Mouse (Mus musculus) E14TG2a.4 (cell line): ENCODE measurements around the gene Gan.
A peak's percentile ranks its signal among the peaks of the same experiment; 100 is the strongest.

ENCODE experiments used
- H3K27me3 ChIP-seq: 2 replicates; pipeline ENCODE4 v1.6.1; 2014; ENCODE audit warnings: low read length, control low read depth; ENCODE audit not compliant: insufficient read depth
- H3K36me3 ChIP-seq: 2 replicates; pipeline ENCODE4 v1.6.1; 2014; ENCODE audit warnings: low read length, control low read depth; ENCODE audit not compliant: insufficient read depth
- H3K4me1 ChIP-seq: replicated peaks from 2 replicates; pipeline ENCODE4 v1.6.1; 2014; ENCODE audit warnings: low read depth, low read length, control low read depth
- H3K4me3 ChIP-seq: replicated peaks from 2 replicates; pipeline ENCODE4 v1.5.1; 2014; ENCODE audit warnings: mild to moderate bottlenecking, low read length
- H3K9me3 ChIP-seq: 2 replicates; pipeline ENCODE4 v1.6.1; 2014; ENCODE audit warnings: low read length, control low read depth
- CTCF ChIP-seq: conservative IDR thresholded peaks from 2 replicates; pipeline ENCODE4 v1.5.1; 2014; ENCODE audit warnings: low read length
- NANOG ChIP-seq: IDR thresholded peaks from 2 replicates; pipeline ENCODE4 v1.6.1; 2014; ENCODE audit warnings: borderline replicate concordance, low read length, mixed read lengths
- POU5F1 ChIP-seq: IDR thresholded peaks from 2 replicates; pipeline ENCODE4 v1.6.1; 2014; ENCODE audit warnings: low read length, borderline replicate concordance

The Gan gene

DNA sequence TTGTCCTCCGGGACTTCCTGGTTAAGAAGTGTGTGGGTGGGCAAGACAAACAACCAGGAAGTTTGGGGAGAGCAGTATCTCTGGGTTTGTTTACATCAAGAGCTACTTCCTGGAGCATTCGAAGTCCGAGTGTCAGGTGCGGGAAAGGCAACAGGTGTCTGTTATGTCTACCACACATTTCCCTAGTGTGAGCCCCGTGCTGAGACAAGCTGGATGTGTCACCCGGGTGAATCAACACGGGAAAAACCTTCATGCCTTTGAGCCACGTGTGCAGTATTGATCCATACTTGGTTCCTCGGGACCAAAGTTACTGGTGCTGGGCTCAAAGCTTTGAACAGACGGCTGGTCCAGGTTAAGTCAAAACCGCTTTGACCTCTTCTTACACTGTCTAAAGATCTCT lies 20.6 kb upstream of the Gan start:
- Histone ChIP-seq H3K4me1 (peaks cover 39% of the 10 kb centered on the region), H3K27me3 (peaks cover 86% of the 10 kb centered on the region), H3K9me3 (peaks cover 30% of the 10 kb centered on the region), H3K4me3 (peak overlapping the region; percentile 21; the same call in 1 of the 2 replicates), H3K36me3 (no peaks in the 10 kb centered on the region)
- TF ChIP-seq NANOG (no peak), CTCF (no peak), POU5F1 (no peak)

DNA sequence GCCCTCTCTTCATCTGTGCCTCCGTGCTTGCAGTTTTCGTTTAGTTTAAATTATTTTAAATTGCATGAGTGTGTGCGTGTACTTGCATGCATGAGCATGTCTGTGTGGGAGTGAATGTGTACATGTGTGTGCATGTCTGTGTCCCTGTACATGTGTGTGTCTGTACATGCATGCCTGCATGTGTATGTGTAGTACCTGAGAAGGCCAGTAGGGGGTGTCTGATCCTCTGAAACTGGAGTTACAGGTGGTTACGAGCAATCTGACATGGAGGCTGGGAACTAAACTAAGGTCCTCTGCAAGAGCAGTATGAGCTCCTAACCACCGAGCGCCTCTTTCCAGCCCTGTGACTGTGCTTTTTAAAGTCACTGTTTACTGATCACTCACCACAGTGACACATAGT lies 9.4 kb upstream of the Gan start:
- peaks cover 76% of the 10 kb centered on the region for H3K27me3 ChIP-seq
- no peaks in the 10 kb centered on the region for H3K36me3 ChIP-seq
- H3K9me3 ChIP-seq, result peaks cover 6% of the 10 kb centered on the region
- H3K4me1 ChIP-seq, result no peaks in the 10 kb centered on the region
- no peak for TF ChIP-seq POU5F1
- TF ChIP-seq CTCF, result peak; percentile 64
- H3K4me3 ChIP-seq, result no peak overlapping the region

DNA sequence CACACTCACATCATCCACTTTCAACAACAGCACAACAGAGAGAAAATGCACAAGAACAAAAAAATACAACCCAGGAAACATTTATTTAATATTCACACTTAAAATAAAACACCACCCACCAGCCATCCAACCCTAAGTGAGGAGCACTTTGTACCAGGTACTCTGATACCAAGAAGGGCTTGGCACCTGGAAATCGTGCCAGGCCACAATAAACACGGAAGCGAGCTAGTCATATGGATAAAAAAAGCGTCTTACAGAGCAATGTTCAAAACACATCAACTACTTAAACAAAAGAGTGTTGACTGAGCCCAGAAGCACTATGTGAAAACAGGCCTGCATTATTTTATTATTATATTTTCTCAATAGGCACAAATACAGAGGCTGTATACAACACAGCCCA lies 1.8 kb upstream of the Gan start:
- no peak for TF ChIP-seq POU5F1
- H3K9me3 ChIP-seq, result no peaks in the 10 kb centered on the region
- peaks cover 61% of the 10 kb centered on the region for H3K27me3 ChIP-seq
- no peak overlapping the region for H3K4me3 ChIP-seq
- H3K4me1 ChIP-seq, result peaks cover 28% of the 10 kb centered on the region
- H3K36me3 ChIP-seq, result no peaks in the 10 kb centered on the region

DNA sequence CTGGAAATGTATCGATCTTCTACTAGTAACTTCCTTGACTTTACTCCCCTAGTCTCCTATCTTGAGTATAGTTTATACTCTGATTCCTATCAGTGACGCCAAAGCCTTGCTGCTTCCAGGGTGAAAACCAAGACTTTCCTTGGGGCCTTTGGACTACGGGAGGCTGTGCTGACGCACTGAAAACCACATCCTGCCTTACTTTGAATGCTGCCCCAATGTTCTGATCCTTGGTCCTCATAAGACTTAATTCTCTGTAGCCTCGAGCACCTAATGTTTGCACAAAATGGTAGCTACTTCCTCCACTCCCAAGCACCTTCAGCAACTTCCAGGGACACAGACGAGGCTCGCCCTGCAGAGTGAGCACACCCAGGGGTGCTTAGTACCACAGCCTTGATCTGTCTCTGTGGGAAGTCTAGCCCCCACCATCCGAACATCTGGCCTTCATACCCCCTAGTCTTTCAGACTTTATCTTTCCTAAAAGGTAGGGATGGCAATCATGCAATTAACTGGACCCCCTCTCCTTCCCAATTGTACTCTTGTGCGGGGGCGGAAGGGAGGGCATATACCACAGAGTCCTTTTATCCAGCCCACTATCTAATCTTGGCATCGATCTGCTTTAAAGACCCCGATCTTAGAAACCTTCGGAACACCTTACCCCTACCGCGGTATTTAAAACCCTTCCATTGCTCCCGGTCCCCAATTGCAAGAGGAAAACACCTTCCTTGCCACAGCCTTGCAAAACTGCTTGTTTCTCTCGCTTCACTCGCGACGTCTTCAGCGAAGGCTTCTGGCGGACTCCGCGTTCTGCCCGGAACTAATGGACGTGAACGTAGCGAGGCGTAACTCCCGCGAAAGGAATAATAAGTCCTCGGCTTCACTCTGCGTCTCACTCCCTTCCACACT lies 818 bp upstream of the Gan start:
- peaks cover 28% of the 10 kb centered on the region for H3K4me1 ChIP-seq

DNA sequence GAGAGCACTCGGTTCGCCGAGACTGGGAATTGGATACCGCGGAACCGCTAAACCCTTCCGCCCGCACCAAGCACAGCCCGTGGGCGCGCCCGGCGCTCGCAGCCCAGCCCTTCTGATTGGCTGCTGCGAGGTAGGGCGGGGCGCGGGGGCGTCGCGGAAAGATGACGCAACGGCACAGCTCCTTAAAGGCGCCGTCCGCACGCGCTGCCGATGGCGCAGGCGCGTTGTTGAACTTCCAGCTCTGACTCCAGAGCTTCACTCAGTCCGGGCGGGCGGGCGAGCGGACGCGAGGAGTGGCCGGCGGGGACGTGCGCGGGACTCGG lies 205 bp upstream of the Gan start:
- Histone ChIP-seq H3K4me1 (peaks cover 28% of the 10 kb centered on the region), H3K9me3 (no peaks in the 10 kb centered on the region), H3K4me3 (peak overlapping the region; percentile 95), H3K36me3 (no peaks in the 10 kb centered on the region), H3K27me3 (peaks cover 49% of the 10 kb centered on the region)
- TF ChIP-seq POU5F1 (no peak), CTCF (no peak), NANOG (no peak)

More for the DNA sequence above, 818 bp upstream of the Gan start:
- TF ChIP-seq POU5F1 (no peak), NANOG (no peak), CTCF (no peak)
- H3K27me3 ChIP-seq, result peaks cover 55% of the 10 kb centered on the region
- H3K9me3 ChIP-seq, result no peaks in the 10 kb centered on the region
- peak overlapping the region; percentile 95 for H3K4me3 ChIP-seq
- H3K36me3 ChIP-seq, result no peaks in the 10 kb centered on the region

DNA sequence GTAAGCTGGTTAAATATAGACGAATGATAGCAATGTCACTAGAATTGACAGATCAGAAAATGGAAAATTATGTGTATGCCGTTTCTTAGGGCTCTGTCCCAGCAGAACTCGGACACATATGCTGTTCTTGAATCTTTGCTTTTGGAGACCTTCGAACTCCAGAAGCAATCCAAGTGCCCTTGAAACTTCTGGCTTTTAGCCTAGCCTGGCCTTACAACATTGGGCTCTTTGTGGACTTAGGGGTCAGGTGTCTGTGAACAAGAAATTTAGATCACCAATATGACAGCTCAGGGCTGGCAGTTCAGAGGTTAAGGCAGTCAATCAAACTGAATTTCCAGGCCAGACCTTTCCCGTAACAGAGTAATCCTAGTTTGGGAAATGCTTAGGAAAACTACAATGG lies 1.1 kb downstream of the Gan start:
- H3K4me3 ChIP-seq, result peak overlapping the region; percentile 95
- H3K36me3 ChIP-seq, result no peaks in the 10 kb centered on the region
- peaks cover 45% of the 10 kb centered on the region for H3K27me3 ChIP-seq
- TF ChIP-seq NANOG, result no peak
- no peak for TF ChIP-seq CTCF
- TF ChIP-seq POU5F1, result no peak
- peaks cover 28% of the 10 kb centered on the region for H3K4me1 ChIP-seq
- H3K9me3 ChIP-seq, result no peaks in the 10 kb centered on the region

DNA sequence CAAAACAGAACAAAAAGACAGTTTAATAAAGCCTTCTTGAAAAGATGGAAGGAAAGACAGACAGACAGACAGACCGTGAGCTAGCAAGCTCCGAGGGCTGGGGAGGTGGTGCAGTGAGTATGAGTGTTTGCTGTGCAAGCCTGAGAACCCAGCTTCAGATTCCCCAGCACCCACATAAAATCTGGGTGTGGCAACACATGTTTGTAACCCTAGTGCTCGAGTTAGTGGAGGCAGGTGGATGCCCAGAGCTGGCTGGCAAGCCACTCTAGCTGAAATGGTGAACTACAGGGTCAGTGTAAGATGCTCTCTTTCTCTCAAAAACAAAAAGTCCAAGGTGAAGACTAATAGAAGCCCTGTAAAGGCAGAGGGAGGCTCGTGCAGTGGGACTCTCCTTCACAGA lies 7.0 kb downstream of the Gan start:
- Histone ChIP-seq H3K27me3 (peaks cover 11% of the 10 kb centered on the region; the same call in 1 of the 2 replicates), H3K4me1 (peaks cover 22% of the 10 kb centered on the region), H3K4me3 (no peak overlapping the region), H3K9me3 (no peaks in the 10 kb centered on the region), H3K36me3 (peaks cover 15% of the 10 kb centered on the region)
- TF ChIP-seq NANOG, result no peak
- no peak for TF ChIP-seq POU5F1
- no peak for TF ChIP-seq CTCF

DNA sequence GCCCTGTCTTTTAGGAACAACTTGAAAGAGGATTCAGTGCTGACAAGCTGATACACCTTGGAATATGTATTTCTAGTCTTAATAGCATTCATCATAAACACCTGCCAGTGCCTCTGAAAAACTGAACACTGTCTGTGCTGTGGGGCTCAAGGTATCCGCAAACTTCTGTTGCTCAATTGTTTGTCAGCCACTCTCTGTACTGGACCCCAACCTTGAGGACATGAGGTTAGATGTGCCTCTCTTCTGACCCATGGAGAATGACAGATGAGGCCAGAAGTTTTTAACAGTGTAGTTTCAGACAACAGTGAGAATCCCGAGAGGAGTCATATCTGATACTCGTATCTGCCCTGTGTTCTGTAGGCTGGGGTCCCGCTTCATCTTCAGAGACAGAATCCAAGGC lies 7.6 kb downstream of the Gan start:
- H3K27me3 ChIP-seq, result peaks cover 8% of the 10 kb centered on the region; the same call in 1 of the 2 replicates
- no peak overlapping the region for H3K4me3 ChIP-seq
- TF ChIP-seq POU5F1 (no peak), NANOG (no peak), CTCF (no peak)
- H3K9me3 ChIP-seq, result no peaks in the 10 kb centered on the region
- H3K36me3 ChIP-seq, result peaks cover 15% of the 10 kb centered on the region
- peaks cover 19% of the 10 kb centered on the region for H3K4me1 ChIP-seq

DNA sequence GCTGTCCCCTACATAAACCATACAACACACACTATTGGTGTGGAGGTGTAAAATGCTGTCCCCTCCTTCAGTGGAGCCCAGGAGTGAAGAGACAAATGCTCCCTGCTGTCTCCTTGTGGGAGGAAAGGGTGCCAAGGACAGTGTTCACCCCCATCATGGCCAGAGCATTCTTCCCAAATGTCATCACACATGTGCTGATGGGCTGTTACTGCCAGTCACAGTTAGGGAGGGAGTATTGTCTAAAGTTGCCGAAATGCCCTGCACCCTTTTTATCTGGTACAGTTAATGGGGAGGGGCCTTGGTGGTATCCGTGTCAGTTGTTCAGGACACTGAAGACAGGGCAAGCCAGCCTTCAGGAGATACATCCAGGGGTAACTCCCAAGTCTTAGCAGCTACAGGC lies 8.6 kb downstream of the Gan start:
- TF ChIP-seq NANOG (no peak), POU5F1 (no peak), CTCF (no peak)
- Histone ChIP-seq H3K4me1 (peaks cover 19% of the 10 kb centered on the region), H3K36me3 (peaks cover 15% of the 10 kb centered on the region), H3K4me3 (no peak overlapping the region), H3K9me3 (no peaks in the 10 kb centered on the region), H3K27me3 (peaks cover 4% of the 10 kb centered on the region; the same call in 1 of the 2 replicates)
